Mouse (Mus musculus) c-Kit-positive CD71-positive TER-119-positive erythroid progenitor cells, embryonic 14.5 days (primary cell): Measurements from ENCODE around the gene Gm15517.

Experiments
- DNase-seq: peaks from one replicate; pipeline ENCODE4 v3.0.0-alpha.2; 2013; ENCODE audit warnings: low spot score

Gene Gm15517

DNA sequence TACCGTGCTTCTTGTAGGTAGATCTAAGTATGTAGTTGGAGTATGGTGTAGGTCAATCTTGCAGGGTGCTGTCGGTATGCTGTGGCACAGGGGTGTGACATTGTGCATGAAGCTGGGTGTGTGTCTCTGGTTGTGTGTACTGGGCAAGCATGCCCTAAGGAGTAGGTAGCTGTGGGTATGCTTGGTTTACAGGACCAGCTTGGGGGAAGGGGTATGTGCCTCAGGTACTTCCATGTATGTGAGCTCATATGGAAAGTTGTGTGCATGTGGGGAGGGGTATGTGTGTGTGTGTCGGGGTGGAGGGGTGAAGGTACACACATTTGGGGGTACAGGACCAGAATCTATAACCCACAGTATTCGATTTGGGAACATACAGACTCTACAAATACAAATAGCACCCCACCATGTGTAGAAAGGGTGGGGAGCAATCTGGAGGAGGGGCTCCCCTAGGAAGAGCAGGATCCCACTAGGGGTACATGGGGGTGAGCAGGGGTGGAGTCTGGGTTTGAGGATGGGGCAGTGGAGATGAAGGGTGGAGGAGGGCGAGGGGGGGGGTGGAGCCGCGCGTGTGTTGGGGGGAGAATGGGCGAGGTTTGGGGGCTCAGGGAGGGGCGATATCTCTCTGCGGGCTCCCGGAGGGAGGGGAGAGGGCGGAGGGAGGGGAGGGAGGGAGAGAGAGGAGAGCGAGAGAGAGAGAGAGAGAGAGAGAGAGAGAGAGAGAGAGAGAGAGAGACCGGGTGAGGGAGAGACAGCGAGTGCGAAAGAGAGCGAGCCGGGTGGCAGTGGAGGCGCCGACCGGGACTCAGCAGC is 48.4 kb downstream of the Gm15517 start, which contains the start of gene Shank1:
Gene Shank1 (plus strand): TSS at position 779 of the 810 bp plus-strand sequence.
- DNase-seq, result no peak

DNA sequence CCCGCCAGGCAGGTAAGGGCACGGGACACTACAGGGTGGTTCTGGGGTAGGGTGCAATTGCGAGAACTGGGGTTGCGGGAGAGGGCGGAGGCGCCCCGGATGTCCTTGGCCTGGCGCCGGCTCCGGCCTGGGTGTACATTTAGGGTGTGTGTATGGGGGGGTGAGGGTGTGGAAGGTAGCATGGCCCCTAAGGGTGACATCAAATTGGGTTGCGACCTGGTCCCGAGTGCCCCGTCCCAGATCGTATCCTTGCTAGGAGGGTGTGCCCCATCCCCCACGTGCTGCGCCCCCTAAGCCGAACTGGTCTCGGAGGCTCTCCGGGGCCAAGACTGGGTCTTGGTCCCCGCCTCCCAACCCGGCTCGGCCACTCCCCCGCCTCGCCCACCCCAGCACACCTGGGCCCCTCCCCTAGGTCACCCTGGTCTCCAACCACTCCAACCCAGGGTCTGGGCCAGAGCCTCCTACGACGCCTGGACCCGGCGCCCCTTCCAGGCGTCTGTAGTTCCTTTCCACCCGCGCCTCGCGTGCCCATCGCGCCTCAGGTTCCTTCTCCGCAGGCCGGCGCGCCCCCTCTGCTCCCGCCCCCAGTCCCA is 49.1 kb downstream of the Gm15517 start:
- no peak for DNase-seq

DNA sequence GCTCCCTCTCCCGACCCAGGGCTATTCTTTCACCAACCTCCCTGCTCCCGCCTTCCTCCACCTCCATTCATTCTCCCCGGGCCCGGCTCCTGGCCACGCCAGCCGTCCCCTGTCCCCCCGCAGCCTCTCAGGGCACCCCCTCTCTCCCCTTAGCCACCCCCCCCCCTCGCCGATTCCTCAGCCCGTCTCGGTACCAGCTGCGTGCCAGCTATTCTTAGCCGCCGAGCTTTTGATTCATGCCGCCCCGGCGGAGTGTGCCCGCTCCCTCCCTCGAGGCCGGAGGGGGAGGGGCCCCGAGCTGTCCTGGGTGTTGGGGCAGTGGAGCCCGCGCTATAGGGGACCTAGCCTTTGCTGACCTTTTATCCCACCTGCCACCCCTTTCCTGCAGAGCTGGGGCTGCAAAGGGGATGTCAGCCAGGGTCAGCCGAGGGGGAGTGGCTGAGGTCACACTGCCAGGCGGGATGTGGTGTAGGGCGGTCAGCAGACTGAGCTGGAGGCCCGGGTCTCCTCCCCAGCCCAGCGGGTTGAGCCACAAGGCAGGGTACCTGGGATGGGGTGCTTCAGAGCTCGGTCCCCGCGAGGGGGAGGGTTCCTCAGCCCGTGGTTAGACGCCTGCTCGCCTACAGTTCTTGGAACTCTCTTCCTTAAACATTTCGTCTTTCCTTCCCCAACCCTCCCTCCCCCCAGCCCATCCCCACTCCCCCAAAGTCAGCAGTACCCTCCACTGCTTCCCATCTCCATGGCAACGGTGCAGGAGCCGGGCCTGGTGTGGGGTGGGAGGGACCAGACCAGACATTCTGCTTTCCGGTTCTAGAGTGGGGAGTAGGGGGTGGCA is 49.8 kb downstream of the Gm15517 start:
- DNase-seq, result no peak
